Mouse (Mus musculus) right cerebral cortex, postnatal 36 days (tissue): ENCODE measurements around the gene Trim52.
"Not testable (repeated sequence)": the region's sequence is repeated elsewhere in the genome, so short reads cannot be mapped to it uniquely, and the experiment has no call there.

Experiments
- DNase-seq, 2 experiments: peaks; one replicate each; pipeline ENCODE4 v3.0.0; 2022; ENCODE audit warnings: low spot score in 2 of 2, mixed read lengths in 1 of 2

Gene Trim52

GRCm38 (mm10) chr14:106105980-106106379, at the start of gene Trim52:
Trim52 (plus strand) TSS chr14:106106198.
- no peak for DNase-seq

DNA sequence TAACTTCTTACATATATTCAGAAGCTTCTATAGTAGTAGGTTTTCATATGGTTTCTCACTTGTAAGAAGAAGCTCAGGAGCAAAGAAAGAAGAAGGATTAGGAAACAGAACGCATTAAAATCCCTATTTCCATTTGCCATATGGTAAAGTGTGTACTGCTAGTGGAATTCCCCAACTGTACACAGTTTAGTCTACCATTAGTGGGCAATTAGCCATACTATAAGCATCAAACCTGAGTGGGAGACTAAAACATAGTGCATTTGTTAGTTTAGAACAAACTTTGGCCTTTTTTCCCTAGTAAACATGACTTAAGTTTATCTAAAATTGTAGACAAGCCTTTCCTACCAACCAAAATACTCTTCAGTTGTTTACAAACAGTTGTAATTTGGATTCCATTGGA, 33.4 kb upstream of the Trim52 start:
- DNase-seq = no peak

DNA sequence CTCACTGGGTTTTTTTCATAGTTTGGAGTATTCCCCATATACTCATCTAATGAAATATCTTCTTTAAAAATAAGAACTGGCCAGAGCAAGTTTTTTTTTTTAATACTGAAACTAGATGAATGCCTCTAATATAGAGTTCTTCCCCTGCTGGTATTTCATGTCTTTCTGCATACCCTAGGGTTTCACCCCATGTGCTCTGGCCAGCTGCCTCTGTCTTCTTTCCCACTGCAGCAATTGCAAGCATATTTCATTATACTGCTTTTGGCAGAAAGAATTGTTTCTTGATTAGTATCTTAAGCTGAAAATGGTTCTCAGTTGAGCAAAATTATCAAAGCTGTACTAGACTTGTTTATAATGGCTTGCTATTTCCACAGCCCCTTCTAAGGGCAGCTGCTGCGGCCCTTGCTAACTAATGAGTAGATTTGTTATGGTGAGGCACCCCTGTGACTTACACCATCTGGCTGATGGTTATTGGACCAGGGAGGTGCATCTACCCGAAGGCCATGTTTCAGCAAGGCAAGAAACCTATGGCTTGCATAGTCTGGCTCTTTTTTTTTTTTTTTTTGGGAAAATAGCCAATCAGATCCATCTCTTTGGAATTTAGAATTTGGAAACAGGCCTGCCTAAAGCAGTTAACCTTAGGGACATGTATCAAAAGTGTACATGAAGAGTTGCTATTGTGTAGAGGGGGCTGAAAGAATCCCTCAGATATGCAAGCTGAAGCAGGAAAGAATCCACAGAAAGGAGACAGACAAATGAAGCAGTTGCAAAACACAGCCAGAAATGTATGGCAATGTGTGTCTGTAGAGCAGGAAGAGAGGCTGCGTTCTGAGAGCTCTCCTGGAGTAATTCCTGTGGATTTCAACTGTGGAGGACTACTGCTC, 30.6 kb upstream of the Trim52 start:
- DNase-seq = no peak

- DNase-seq = no peak
Measured at GRCm38 (mm10) chr14:106088480-106089037, 17.4 kb upstream of the Trim52 start.

- DNase-seq = no peak
Measured at GRCm38 (mm10) chr14:106096816-106097215, 9.2 kb upstream of the Trim52 start.

- DNase-seq = no peak
Measured at GRCm38 (mm10) chr14:106100858-106101257, 5.1 kb upstream of the Trim52 start.

DNA sequence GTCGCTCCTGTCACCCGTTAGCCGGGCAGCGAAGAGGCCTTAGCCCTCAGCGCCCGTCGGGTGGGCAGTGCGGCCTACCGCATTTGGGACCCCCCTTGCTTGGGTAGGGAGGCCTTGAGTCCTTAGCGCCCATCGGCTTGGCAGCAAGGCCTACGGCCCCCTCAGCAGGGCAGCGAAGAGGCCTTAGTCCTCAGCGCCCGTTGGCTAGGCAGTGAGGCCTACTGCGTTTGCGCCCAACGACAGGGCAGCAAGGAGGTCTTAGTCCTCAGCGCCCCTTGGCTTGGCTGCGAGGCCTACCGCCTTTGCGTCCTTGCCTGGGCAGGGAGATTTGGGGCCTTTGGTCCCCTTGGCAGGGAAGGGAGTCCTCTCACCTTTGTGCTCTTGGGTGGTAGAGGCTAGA, 427 bp downstream of the Trim52 start:
- DNase-seq = no peak

DNA sequence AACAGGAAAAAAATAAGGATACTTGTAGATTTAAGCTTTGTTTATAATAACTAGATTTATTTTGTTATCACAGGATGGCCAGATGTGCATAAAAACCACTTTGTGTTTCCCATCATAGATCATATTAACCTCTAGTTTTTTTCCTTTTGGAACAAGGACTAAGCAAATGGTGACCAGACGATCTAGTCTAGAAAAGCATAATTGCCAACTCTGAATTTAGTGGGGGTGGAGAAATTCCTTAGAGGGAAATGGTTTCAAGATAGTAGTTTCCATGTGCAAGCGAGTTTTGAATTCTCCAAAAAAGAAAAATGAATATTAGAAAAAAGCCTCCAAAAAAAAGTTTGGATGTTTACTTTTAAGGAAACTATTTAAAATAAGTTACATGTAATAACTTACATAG, 13.4 kb downstream of the Trim52 start:
- no peak for DNase-seq

GRCm38 (mm10) chr14:106136272-106136671, 30.3 kb downstream of the Trim52 start:
- no peak for DNase-seq

DNA sequence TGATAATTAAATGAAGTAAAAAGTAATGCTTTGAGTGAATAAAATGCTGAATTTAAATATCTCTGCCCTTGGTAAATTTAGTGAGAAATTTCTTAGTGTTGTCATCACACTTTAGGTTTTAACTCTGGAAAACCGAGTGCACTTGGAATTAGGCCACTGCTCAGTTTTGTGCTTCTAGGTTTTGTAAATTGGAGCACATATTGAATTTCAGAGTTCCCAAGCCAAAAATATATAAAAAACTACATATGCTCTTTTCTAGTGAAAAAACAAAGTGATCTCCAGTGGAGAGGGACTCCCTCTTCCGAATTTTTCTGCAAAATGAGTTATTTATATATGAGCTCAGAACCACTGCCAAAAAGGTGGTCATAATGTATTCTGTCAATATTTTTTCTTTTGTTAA, 45.2 kb downstream of the Trim52 start:
- DNase-seq = peak in 1 of 2 experiments; percentile 3

DNA sequence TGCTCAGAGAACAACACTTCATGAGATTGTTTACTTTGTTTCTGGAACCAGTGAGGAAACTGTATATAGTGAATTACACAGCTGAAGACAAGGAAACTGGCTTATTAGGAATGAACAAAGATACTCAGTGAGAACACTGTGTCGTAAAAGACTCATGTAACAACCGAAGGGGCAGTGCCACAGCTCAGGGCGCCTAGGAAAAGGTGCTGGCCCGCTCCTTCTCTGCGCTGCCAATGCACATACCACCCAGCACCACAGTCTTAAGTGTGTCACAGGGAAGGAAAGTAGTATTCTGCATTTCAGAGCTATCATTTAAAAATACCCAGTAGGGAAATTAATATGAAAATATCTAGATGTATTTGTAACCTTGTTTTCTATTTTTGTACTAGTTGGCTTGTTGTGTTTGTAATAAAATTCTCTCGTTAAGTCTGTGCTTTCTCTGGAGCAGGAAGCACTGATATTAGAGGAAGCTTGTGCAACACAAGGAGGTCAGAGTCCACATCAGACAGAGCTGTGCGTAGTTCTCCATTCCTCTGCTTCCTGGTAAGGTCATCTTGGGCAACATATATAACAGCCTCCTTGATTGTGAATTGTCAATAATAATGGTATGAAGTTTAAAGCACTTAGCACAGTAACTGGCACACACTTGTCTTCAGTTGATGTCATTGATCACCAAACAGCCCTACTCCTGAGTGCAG, 49.0 kb downstream of the Trim52 start:
- no peak for DNase-seq

DNA sequence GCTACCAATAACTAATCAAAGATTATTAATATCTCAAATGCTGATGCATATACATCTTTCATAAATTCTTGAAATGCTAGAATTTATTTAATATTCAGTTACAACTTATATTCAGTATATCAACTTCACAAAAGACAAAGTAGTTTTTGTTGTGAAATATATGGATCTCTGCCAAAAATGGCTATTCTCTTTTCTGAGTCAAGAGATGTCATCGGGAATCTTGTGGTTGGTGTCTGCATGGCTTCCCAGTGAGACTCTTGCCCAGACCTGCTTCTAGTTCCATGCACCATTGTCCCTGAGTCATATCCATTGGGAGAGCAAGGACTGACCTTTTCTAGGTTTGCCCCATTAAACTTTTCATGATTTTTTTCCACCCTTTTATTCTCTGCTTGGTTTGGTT, 50.5 kb downstream of the Trim52 start:
- no peak for DNase-seq

DNA sequence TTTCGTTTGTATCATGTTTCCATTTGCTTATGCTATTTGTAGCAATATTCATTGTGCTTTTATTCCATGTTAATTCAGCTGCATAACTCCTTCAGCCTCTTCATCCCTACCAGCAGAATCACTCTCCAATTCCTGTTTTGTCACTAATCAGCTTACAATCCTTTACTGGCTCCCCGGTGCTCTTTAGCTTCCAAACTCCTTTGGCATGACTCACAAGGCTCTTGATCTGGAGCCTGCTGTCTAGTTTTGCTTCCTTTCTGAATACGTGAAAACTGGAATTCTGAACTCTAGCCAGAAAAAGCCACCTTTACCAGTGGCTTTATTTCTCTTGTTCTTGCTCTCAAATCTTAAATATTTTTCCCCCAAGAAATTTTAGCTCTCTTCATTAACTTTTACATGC, 56.3 kb downstream of the Trim52 start:
- DNase-seq = no peak

DNA sequence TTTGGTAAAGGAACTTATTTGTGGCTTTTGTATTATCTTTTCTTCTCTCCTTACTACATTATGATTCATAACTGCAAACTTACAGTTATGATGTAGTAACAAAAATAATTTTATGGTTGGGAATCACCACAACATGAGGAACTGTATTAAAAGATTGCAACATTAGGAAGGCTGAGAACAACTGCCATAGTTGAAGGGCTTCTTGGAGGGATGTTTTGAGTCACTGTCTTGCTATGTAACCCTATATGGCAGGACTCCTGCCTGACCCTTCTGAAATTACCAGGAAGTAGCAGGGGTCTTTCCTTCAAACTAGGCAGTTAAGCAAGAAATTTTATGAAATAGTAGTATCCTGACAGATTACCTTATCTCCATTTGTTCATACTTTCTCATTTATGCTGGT, 57.2 kb downstream of the Trim52 start:
- no peak for DNase-seq

DNA sequence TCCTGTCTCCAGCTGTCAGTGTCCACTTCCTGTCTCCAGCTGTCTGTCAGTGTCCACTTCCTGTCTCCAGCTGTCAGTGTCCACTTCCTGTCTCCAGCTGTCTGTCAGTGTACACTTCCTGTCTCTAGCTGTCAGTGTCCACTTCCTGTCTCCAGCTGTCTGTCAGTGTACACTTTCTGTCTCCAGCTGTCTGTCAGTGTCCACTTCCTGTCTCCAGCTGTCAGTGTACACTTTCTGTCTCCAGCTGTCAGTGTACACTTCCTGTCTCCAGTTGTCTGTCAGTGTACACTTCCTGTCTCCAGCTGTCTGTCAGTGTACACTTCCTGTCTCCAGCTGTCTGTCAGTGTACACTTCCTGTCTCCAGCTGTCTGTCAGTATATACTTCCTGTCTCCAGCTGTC, 57.9 kb downstream of the Trim52 start:
- DNase-seq = not testable (repeated sequence)

GRCm38 (mm10) chr14:106176879-106177278, 70.9 kb downstream of the Trim52 start:
- peak in 1 of 2 experiments; percentile 7 for DNase-seq

DNA sequence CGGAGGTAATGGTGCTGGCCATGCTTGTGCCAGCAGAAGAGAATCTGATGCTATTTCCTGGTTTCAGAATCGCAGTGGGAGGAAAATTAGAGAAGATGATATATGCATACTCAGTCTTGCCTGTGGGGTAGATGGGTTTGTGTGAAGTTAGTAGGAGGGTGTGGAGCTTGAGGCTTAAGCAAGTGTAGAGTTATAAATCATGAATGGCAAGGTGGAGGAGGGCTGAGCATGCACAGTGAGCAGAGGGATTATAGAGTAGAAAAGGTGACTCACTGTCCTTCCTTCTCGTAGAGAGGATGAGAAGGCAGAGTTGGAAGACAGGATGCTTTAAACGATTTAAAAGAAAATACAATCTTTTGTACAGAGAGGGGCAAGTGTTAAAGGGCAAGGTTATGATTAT, 72.2 kb downstream of the Trim52 start:
- peak in 1 of 2 experiments; percentile 5 for DNase-seq

DNA sequence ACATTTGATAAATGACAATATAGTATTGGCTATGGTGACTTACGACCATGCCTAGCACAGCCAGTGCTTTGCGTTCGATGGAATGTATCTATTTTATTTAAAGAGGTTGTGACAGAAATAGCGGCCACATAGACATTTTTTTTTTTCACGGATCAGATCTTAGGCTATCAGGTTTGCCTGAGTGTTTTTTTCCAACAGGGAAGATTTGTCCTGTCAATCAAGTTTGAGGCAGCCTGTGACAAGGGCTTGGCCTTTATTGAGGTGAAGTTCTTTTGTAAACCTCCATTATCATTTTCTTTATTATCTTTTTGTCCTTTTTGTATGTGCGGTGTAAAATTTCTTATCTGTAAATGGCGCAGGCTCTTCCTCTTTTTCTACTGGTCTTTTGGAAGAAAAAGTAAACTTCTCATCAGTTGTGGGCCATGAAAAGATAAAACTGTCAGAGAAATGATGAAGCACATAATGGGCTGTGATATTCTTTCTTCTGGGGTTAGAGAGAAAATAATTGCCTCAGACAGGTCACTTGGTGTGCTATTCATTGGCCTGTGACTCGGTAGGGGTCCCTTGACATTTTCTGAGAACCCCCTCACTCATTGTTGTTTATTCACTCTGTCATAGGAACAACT, 73.2 kb downstream of the Trim52 start:
- DNase-seq = no peak

- no peak for DNase-seq
Measured at GRCm38 (mm10) chr14:106179728-106180125, 73.7 kb downstream of the Trim52 start.

DNA sequence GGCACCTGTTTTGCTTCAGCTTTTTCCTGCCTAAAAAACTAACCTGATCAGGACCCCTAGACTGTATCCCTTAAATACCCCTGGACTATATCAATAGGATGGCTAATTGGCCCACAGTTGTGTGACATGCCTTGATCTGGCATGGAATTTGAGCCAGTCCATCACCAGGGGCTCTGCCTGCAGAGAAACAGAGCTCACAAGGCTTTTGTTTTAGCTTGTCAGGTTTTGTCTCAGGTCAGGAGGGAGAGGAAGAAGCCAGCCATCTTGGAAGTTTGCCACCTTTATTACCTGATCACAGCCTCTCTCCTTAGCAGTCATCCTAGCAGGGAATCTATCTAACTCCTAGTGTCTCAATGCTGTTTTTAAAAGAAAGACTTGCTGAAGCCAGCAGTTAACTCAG, 74.6 kb downstream of the Trim52 start:
- no peak for DNase-seq

DNA sequence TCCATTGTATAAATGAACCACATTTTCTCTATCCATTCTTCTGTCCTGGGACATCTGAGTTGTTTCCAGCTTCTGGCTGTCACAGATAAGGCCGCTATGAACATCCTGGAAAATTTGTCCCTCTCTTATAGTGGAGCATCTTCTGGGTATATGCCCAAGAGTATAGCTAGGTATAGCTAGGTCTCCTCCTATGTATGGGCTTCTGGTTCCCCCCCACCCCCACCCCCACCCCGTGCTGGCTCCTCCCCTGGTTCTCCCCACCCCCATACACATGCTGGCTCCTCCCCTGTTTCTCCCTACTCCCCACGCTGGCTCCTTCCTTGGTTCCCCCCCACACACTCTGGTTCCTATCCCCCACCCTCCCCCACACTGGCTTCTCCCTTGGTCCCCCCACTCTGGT, 78.0 kb downstream of the Trim52 start:
- no peak for DNase-seq
